Mouse (Mus musculus): Measurements from ENCODE around the gene Ccdc80.

Ccdc80 gene

GRCm38 (mm10) chr16:45117200-45117599, 24.0 kb downstream of the Ccdc80 start:
- DNase-seq (ENCODE audit: low spot score): no peak

GRCm38 (mm10) chr16:45118760-45119159, 25.6 kb downstream of the Ccdc80 start:
- no peak for DNase-seq (ENCODE audit: low spot score)

GRCm38 (mm10) chr16:45120844-45121425, 27.7 kb downstream of the Ccdc80 start:
- DNase-seq (ENCODE audit: low spot score): peak; percentile 41

- peak; percentile 19 for DNase-seq (ENCODE audit: low spot score)
Observed at GRCm38 (mm10) chr16:45122571-45122970, 29.4 kb downstream of the Ccdc80 start.

- no peak for DNase-seq (ENCODE audit: low spot score)
Observed at GRCm38 (mm10) chr16:45124230-45125203, 31.3 kb downstream of the Ccdc80 start.

- DNase-seq (ENCODE audit: low spot score): no peak
Observed at GRCm38 (mm10) chr16:45127936-45128710, 34.9 kb downstream of the Ccdc80 start.

GRCm38 (mm10) chr16:45141711-45142110, 48.5 kb downstream of the Ccdc80 start:
- peak; percentile 6 for DNase-seq (ENCODE audit: low spot score)

- no peak for DNase-seq (ENCODE audit: low spot score)
Observed at GRCm38 (mm10) chr16:45142565-45142964, 49.4 kb downstream of the Ccdc80 start.

GRCm38 (mm10) chr16:45145119-45145518, 51.9 kb downstream of the Ccdc80 start:
- no peak for DNase-seq (ENCODE audit: low spot score)

- DNase-seq (ENCODE audit: low spot score): no peak
Observed at GRCm38 (mm10) chr16:45148488-45149082, 55.4 kb downstream of the Ccdc80 start.

- no peak for DNase-seq (ENCODE audit: low spot score)
Observed at GRCm38 (mm10) chr16:45154741-45155250, 61.6 kb downstream of the Ccdc80 start.

- DNase-seq (ENCODE audit: low spot score): peak; percentile 81
Observed at GRCm38 (mm10) chr16:45158136-45158521, 64.9 kb downstream of the Ccdc80 start.

GRCm38 (mm10) chr16:45158522-45159388, 65.6 kb downstream of the Ccdc80 start, which contains the start of the genes Slc35a5 and Atg3:
Slc35a5 (minus strand) TSS chr16:45158706.
Atg3 (plus strand) TSS chr16:45158785.
- peak; percentile 97 for DNase-seq (ENCODE audit: low spot score)

- DNase-seq (ENCODE audit: low spot score): no peak
Observed at GRCm38 (mm10) chr16:45159389-45159716, 66.2 kb downstream of the Ccdc80 start.

Measured in MN1 (cell line).